In genomic region chr3:35102715-35103591, GRCm38 (mm10) we compare ENCODE assay signal across 8 mouse cellular contexts.
DNase-seq lines count a peak whose midpoint lies in the region; TF ChIP-seq lines count a peak whose summit lies in the region.
"Had no signal": no experiment of that assay in that cellular context is flagged by ENCODE, and none has a peak within 500 bp of the region (broad histone marks: within the 10 kb centered on the region; RNA-seq: fewer than 3 reads in every experiment).

No protein-coding gene starts in this region.

- H3K27me3 ChIP-seq in embryonic facial prominence, embryonic 10.5 days (replicated peaks; ENCODE audit: low read depth, poor library complexity, severe bottlenecking), result peaks cover 24% of the 10 kb centered on the region
- H3K27me3 ChIP-seq: liver, embryonic 15.5 days had no signal

- TF ChIP-seq CTCF in layer of hippocampus, adult 2 months (conservative IDR thresholded peaks at IDR 0.05), result peak; percentile 94

- no peaks in the 10 kb centered on the region for H3K36me3 ChIP-seq in embryonic facial prominence, embryonic 10.5 days (replicated peaks)
- H3K36me3 ChIP-seq: liver, embryonic 15.5 days had no signal

- no peaks in the 10 kb centered on the region for H3K9me3 ChIP-seq in embryonic facial prominence, embryonic 10.5 days
- H3K9me3 ChIP-seq: liver, embryonic 15.5 days had no signal

- no peak overlapping the region for H3K4me3 ChIP-seq in embryonic facial prominence, embryonic 10.5 days
- H3K4me3 ChIP-seq in layer of hippocampus, adult 2 months, result no peak overlapping the region
- H3K4me3 ChIP-seq: liver, embryonic 15.5 days had no signal

- DNase-seq in ES-CJ7 (ENCODE audit: low read depth, low spot score), result peak; percentile 76
- DNase-seq in adrenal gland, adult 18-20 months (ENCODE audit: low spot score in 2 of 2), result peak; percentile 42 to 50
- peak; percentile 77 for DNase-seq in embryonic facial prominence, embryonic 10.5 days (ENCODE audit: low spot score)
- peak; percentile 79 for DNase-seq in heart, postnatal 4 days
- DNase-seq in layer of hippocampus, adult 2 months (ENCODE audit: low spot score in 2 of 2), result peak; percentile 53 to 77
- DNase-seq in lung, postnatal 36 days, result peak; percentile 68
- DNase-seq in right cerebral cortex, postnatal 4 days, result peak; percentile 80

- 34% methylated on average over 13 of the region's 13 CpGs for WGBS in embryonic facial prominence, embryonic 10.5 days

- peaks cover 42% of the 10 kb centered on the region for H3K4me1 ChIP-seq in embryonic facial prominence, embryonic 10.5 days
- H3K4me1 ChIP-seq: liver, embryonic 15.5 days had no signal

- H3K27ac ChIP-seq in embryonic facial prominence, embryonic 10.5 days (replicated peaks), result peak overlapping the region; percentile 76
- H3K27ac ChIP-seq in layer of hippocampus, adult 2 months, result peak overlapping the region; percentile 73
- H3K27ac ChIP-seq: liver, embryonic 15.5 days had no signal
